Mouse (Mus musculus): ENCODE results near the gene Grap.

DNA sequence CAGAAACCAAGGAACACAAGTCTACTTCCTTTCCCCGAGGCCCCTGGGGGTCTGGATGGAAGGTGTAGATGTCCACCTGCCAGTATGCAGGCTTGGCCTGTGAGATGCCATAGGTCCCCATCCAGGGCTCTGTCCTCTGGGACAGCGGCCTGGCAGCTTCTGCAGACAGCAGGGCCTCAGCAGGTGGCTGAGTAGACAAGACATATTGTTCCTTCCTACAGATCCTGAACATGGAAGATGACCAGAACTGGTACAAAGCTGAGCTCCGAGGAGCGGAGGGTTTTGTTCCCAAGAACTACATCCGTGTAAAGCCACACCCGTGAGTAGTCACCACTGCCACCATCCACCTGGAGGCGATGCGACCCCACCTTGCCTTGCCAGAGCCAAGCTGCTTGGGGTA is 6.9 kb downstream of the Grap start:
- TF ChIP-seq CTCF (IDR thresholded peaks at IDR 0.05) (no peak), EP300 (IDR thresholded peaks at IDR 0.05) (no peak)
